Mouse (Mus musculus) heart, postnatal 4 days (tissue): ENCODE measurements around the gene Ednrb. TPM values are rescaled to one million over a fixed set of nuclear protein-coding genes. Genes with fewer than 3 reads are reported as not detected.

Source experiments
- total RNA-seq, 2 experiments: library from RNA; stranded (reverse); gene quantifications; 2 replicates each; pipeline ENCODE4 v1.2.3; 2021

Gene Ednrb
- total RNA-seq, 2 experiments from 2014 or later, result 38.1 to 42.6 TPM

Other genes with a start within 250 kb of the Ednrb start
- gene Slain1, start 194.2 kb downstream of the Ednrb start, total RNA-seq, result under 1 TPM; 0.31 to 0.45 TPM